Mouse (Mus musculus): ENCODE data around the gene Pld2. TPM values are rescaled to one million over a fixed set of nuclear protein-coding genes. Genes with fewer than 3 reads are reported as not detected.

Gene Pld2
- polyA plus RNA-seq, 1 experiment from 2014 or later = 1.6 TPM

DNA sequence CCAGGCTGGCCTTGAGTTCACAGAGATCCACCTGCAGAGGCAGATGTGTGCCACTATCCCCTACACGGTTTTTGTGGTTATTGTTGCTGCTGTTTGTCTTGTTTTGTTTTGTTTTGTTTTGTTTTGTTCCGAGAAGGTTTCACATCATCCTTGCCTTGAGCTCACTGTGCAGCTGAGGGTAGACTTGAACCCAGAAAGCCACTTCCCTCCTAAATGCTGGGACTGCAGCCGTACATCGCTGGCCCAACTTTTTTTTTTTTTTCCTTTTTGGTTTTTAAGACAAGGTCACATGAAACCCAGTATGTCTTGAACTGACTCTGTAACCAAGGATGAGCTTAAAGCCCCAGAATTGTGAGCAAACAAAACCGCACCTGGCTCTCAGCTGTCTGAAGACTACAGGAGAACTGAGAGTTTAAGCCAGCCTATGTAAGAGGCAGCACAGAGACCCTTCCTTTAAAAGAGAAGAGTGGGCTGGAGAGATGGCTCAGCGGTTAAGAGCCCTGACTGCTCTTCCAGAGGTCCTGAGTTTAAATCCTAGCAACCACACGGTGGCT, 32.8 kb upstream of the Pld2 start:
- WGBS (ENCODE audit: insufficient replicate concordance) = 66% methylated on average over 7 of the region's 7 CpGs
- no peak overlapping the region for H3K27ac ChIP-seq (ENCODE audit: low read depth)
- no peaks in the 10 kb centered on the region for H3K9me3 ChIP-seq (ENCODE audit: low read length)
- H3K4me1 ChIP-seq (ENCODE audit: insufficient read depth) = 0 out of 2 replicates have a peak, but pooled peaks cover 5% of the 10 kb centered on the region
- no peak for DNase-seq
- no peak for ATAC-seq
- H3K27me3 ChIP-seq (ENCODE audit: insufficient read depth, low read length) = no peaks in the 10 kb centered on the region
- no peak overlapping the region for H3K4me3 ChIP-seq (ENCODE audit: low read depth, low read length)
- H3K9ac ChIP-seq (replicated peaks) = no peak overlapping the region
- H3K36me3 ChIP-seq (replicated peaks; ENCODE audit: insufficient read depth, low read length) = no peaks in the 10 kb centered on the region
- no peak for TF ChIP-seq EP300 (IDR thresholded peaks at IDR 0.05; ENCODE audit: low read depth)
- no peak for TF ChIP-seq CTCF (IDR thresholded peaks at IDR 0.05; ENCODE audit: low read depth)
- no peak overlapping the region for H3K4me2 ChIP-seq (ENCODE audit: low read depth, low read length)

DNA sequence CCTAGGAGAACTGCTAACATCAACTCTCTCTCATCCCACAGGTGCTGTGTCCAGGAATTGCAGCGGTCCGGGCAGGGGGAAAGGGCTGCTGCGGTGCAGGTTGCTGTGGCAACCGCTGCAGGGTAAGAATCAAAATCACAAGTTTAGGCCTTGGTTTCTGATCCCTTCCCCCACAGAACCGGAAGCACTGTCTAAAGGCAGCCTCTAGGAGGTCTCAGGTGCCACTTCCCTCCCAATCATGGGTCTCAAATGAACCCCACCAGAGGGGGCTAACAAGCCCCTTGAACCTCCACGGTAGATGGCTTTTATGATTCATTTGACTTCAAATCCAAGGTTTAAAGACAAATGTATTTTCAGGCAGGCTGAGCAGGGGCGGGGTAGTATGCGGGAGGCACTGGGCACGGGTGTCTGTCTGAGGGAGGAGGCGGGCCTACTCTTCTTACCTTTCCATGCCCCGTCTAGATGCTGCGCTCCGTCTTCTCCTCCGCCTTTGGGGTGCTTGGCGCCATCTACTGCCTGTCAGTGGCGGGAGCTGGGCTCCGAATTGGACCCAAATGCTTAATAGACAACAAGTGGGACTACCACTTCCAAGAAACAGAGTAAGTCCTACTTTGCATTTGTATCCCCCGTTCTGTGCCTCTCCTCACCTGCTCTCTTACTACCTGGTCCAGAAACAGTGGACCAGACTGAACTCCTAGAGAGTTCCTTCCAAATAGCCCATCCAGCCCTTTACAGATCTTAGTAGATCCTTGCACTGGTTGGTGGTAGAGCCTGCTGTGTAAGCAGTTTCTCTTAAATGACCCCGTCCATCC, 29.9 kb upstream of the Pld2 start:
- 8% methylated on average over 19 of the region's 19 CpGs for WGBS (ENCODE audit: insufficient replicate concordance)
- no peak overlapping the region for H3K9ac ChIP-seq (replicated peaks)
- H3K4me1 ChIP-seq (ENCODE audit: insufficient read depth) = no peaks in the 10 kb centered on the region
- TF ChIP-seq CTCF (IDR thresholded peaks at IDR 0.05; ENCODE audit: low read depth) (peak; percentile 70), EP300 (IDR thresholded peaks at IDR 0.05; ENCODE audit: low read depth) (no peak)
- H3K4me2 ChIP-seq (ENCODE audit: low read depth, low read length) = no peak overlapping the region
- no peaks in the 10 kb centered on the region for H3K27me3 ChIP-seq (ENCODE audit: insufficient read depth, low read length)
- H3K4me3 ChIP-seq (ENCODE audit: low read depth, low read length) = no peak overlapping the region
- ATAC-seq (no peak), DNase-seq (peak; percentile 45)
- H3K27ac ChIP-seq (ENCODE audit: low read depth) = no peak overlapping the region
- H3K36me3 ChIP-seq (replicated peaks; ENCODE audit: insufficient read depth, low read length) = no peaks in the 10 kb centered on the region
- no peaks in the 10 kb centered on the region for H3K9me3 ChIP-seq (ENCODE audit: low read length)

DNA sequence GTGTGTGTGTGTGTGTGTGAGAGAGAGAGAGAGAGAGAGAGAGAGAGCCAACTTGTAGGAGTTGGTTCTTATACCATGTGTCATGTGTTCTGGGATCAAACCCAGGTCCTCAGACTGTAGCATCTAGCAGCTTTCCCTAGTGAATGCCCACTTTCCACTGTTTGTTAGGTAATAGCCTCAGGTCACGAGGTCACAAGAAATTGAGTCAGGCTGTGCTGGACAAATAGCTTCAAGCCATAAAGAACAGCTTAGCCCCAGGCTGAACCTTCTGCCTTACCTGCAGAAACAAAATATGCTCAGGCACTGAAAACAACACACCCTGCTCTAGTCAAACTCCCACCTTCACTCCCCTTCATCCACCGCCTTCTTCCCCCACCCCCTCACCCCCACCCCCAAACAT, 28.6 kb upstream of the Pld2 start:
- H3K9ac ChIP-seq (replicated peaks) = no peak overlapping the region
- no peak for DNase-seq
- no peak for ATAC-seq
- WGBS (ENCODE audit: insufficient replicate concordance) = 52% methylated on average over 2 of the region's 2 CpGs
- no peak overlapping the region for H3K4me2 ChIP-seq (ENCODE audit: low read depth, low read length)
- H3K27me3 ChIP-seq (ENCODE audit: insufficient read depth, low read length) = no peaks in the 10 kb centered on the region
- no peaks in the 10 kb centered on the region for H3K4me1 ChIP-seq (ENCODE audit: insufficient read depth)
- TF ChIP-seq EP300 (IDR thresholded peaks at IDR 0.05; ENCODE audit: low read depth) (no peak), CTCF (IDR thresholded peaks at IDR 0.05; ENCODE audit: low read depth) (no peak)
- no peaks in the 10 kb centered on the region for H3K9me3 ChIP-seq (ENCODE audit: low read length)
- no peaks in the 10 kb centered on the region for H3K36me3 ChIP-seq (replicated peaks; ENCODE audit: insufficient read depth, low read length)
- no peak overlapping the region for H3K27ac ChIP-seq (ENCODE audit: low read depth)
- H3K4me3 ChIP-seq (ENCODE audit: low read depth, low read length) = no peak overlapping the region

GRCm38 (mm10) chr11:70511825-70512224, 28.0 kb upstream of the Pld2 start:
- no peak overlapping the region for H3K27ac ChIP-seq (ENCODE audit: low read depth)
- no peak overlapping the region for H3K4me3 ChIP-seq (ENCODE audit: low read depth, low read length)
- no peak for TF ChIP-seq CTCF (IDR thresholded peaks at IDR 0.05; ENCODE audit: low read depth)
- no peaks in the 10 kb centered on the region for H3K4me1 ChIP-seq (ENCODE audit: insufficient read depth)
- no peak overlapping the region for H3K4me2 ChIP-seq (ENCODE audit: low read depth, low read length)
- no peaks in the 10 kb centered on the region for H3K9me3 ChIP-seq (ENCODE audit: low read length)
- no peaks in the 10 kb centered on the region for H3K27me3 ChIP-seq (ENCODE audit: insufficient read depth, low read length)
- H3K36me3 ChIP-seq (replicated peaks; ENCODE audit: insufficient read depth, low read length) = no peaks in the 10 kb centered on the region
- H3K9ac ChIP-seq (replicated peaks) = no peak overlapping the region
- DNase-seq = no peak
- ATAC-seq = no peak
- 74% methylated on average over 7 of the region's 7 CpGs for WGBS (ENCODE audit: insufficient replicate concordance)

- no peak overlapping the region for H3K4me3 ChIP-seq (ENCODE audit: low read depth, low read length)
- H3K9ac ChIP-seq (replicated peaks) = no peak overlapping the region
- H3K4me1 ChIP-seq (ENCODE audit: insufficient read depth) = no peaks in the 10 kb centered on the region
- H3K27me3 ChIP-seq (ENCODE audit: insufficient read depth, low read length) = no peaks in the 10 kb centered on the region
- H3K36me3 ChIP-seq (replicated peaks; ENCODE audit: insufficient read depth, low read length) = no peaks in the 10 kb centered on the region
- TF ChIP-seq EP300 (IDR thresholded peaks at IDR 0.05; ENCODE audit: low read depth) (no peak), CTCF (IDR thresholded peaks at IDR 0.05; ENCODE audit: low read depth) (no peak)
- WGBS (ENCODE audit: insufficient replicate concordance) = 60% methylated on average over 7 of the region's 7 CpGs
- no peaks in the 10 kb centered on the region for H3K9me3 ChIP-seq (ENCODE audit: low read length)
- no peak overlapping the region for H3K27ac ChIP-seq (ENCODE audit: low read depth)
- no peak overlapping the region for H3K4me2 ChIP-seq (ENCODE audit: low read depth, low read length)
- DNase-seq (no peak), ATAC-seq (no peak)
These were observed 27.0 kb upstream of the Pld2 start for GRCm38 (mm10) chr11:70512709-70513342.

- Histone ChIP-seq H3K27ac (ENCODE audit: low read depth) (no peak overlapping the region), H3K4me1 (ENCODE audit: insufficient read depth) (0 out of 2 replicates have a peak, but pooled peaks cover 1% of the 10 kb centered on the region), H3K4me3 (ENCODE audit: low read depth, low read length) (no peak overlapping the region), H3K4me2 (ENCODE audit: low read depth, low read length) (no peak overlapping the region), H3K27me3 (ENCODE audit: insufficient read depth, low read length) (no peaks in the 10 kb centered on the region), H3K9me3 (ENCODE audit: low read length) (no peaks in the 10 kb centered on the region), H3K36me3 (replicated peaks; ENCODE audit: insufficient read depth, low read length) (no peaks in the 10 kb centered on the region), H3K9ac (replicated peaks) (no peak overlapping the region)
- no peak for DNase-seq
- TF ChIP-seq CTCF (IDR thresholded peaks at IDR 0.05; ENCODE audit: low read depth) (no peak), EP300 (IDR thresholded peaks at IDR 0.05; ENCODE audit: low read depth) (no peak)
- WGBS (ENCODE audit: insufficient replicate concordance) = 69% methylated on average over 11 of the region's 11 CpGs
- no peak for ATAC-seq
These were observed 26.3 kb upstream of the Pld2 start for GRCm38 (mm10) chr11:70513520-70513919.
